Mouse (Mus musculus) intestine, embryonic 14.5 days (tissue): ENCODE measurements around the gene Cacng4. TPM values are rescaled to one million over a fixed set of nuclear protein-coding genes. Genes with fewer than 3 reads are reported as not detected.

ENCODE experiments used
- ATAC-seq: fragments of 200-750 bp; cut with Nextera tagmentation; replicated peaks from 2 replicates; pipeline ENCODE4 v1.8.0; 2017; ENCODE audit warnings: low read depth, moderate number of reproducible peaks, moderate TSS enrichment, moderate library complexity; ENCODE audit not compliant: low FRiP score, low TSS enrichment
- DNase-seq: peaks from one replicate; pipeline ENCODE4 v3.0.0-alpha.2; 2018; ENCODE audit warnings: low spot score
- H3K27ac ChIP-seq: fragments of 300-500 bp; sonication (generic); 2 replicates; pipeline ENCODE4 v1.5.1; 2014; ENCODE audit warnings: low read depth, mild to moderate bottlenecking, control low read depth
- H3K27me3 ChIP-seq: fragments of 300-500 bp; sonication (generic); replicated peaks from 2 replicates; pipeline ENCODE4 v1.6.1; 2014; ENCODE audit warnings: low read length, control low read depth; ENCODE audit not compliant: control insufficient read depth, insufficient read depth
- H3K36me3 ChIP-seq: fragments of 300-500 bp; sonication (generic); 2 replicates; pipeline ENCODE4 v1.6.1; 2014; ENCODE audit warnings: low read length, control low read depth; ENCODE audit not compliant: control insufficient read depth, insufficient read depth
- H3K4me1 ChIP-seq: fragments of 300-500 bp; sonication (generic); replicated peaks from 2 replicates; pipeline ENCODE4 v1.6.1; 2014; ENCODE audit warnings: low read length, control low read depth, mixed read lengths; ENCODE audit not compliant: control insufficient read depth, insufficient read depth
- H3K4me2 ChIP-seq: fragments of 300-500 bp; sonication (generic); 2 replicates; pipeline ENCODE4 v1.6.1; 2014; ENCODE audit warnings: low read length
- H3K4me3 ChIP-seq: fragments of 300-500 bp; sonication (generic); 2 replicates; pipeline ENCODE4 v1.5.1; 2014; ENCODE audit warnings: low read depth, low read length, control low read depth, mixed read lengths
- H3K9ac ChIP-seq: fragments of 300-500 bp; sonication (generic); 2 replicates; pipeline ENCODE4 v1.6.1; 2014; ENCODE audit warnings: mild to moderate bottlenecking, low read length
- H3K9me3 ChIP-seq: fragments of 300-500 bp; sonication (generic); 2 replicates; pipeline ENCODE4 v1.6.1; 2016; ENCODE audit warnings: low read length, control low read depth; ENCODE audit not compliant: control insufficient read depth
- WGBS: fragments of 180-500 bp; shearing (Covaris S2); extraction: QIAGEN DNeasy Blood & Tissue Kit; methylation state at CpG from one replicate; pipeline ENCODE4 v1.1.7; 2014; 5-methylcytosine and 5-hydroxymethylcytosine counted together
- polyA plus RNA-seq: library from polyadenylated mRNA; unstranded; fragments of >200 nt; fragmentation: Nextera tagmentation; extraction: Ambion mirVana; gene quantifications from 2 replicates; pipeline ENCODE4 v1.2.1, GENCODE M21; 2014

The Cacng4 gene
- polyA plus RNA-seq, 1 experiment from 2014 or later, result 7.7 TPM

GRCm38 (mm10) chr11:107783861-107784754 lies 10.2 kb downstream of the Cacng4 start:
- 79% methylated on average over 7 of the region's 8 CpGs for WGBS
- Histone ChIP-seq H3K4me2 (no peak overlapping the region), H3K4me1 (no peaks in the 10 kb centered on the region), H3K9ac (no peak overlapping the region), H3K27ac (no peak overlapping the region), H3K27me3 (no peaks in the 10 kb centered on the region), H3K9me3 (no peaks in the 10 kb centered on the region), H3K4me3 (no peak overlapping the region), H3K36me3 (no peaks in the 10 kb centered on the region)
- DNase-seq, result peak; percentile 70
- no peak for ATAC-seq

GRCm38 (mm10) chr11:107782591-107782990 lies 11.8 kb downstream of the Cacng4 start:
- Histone ChIP-seq H3K4me3 (no peak overlapping the region), H3K9me3 (no peaks in the 10 kb centered on the region), H3K4me1 (no peaks in the 10 kb centered on the region), H3K4me2 (no peak overlapping the region), H3K27me3 (no peaks in the 10 kb centered on the region), H3K36me3 (no peaks in the 10 kb centered on the region), H3K9ac (no peak overlapping the region), H3K27ac (no peak overlapping the region)
- WGBS, result 52% methylated on average over 5 of the region's 5 CpGs
- DNase-seq (no peak), ATAC-seq (no peak)

GRCm38 (mm10) chr11:107778859-107779258 lies 15.5 kb downstream of the Cacng4 start:
- H3K9me3 ChIP-seq, result no peaks in the 10 kb centered on the region
- H3K9ac ChIP-seq, result no peak overlapping the region
- no peaks in the 10 kb centered on the region for H3K36me3 ChIP-seq
- ATAC-seq (no peak), DNase-seq (no peak)
- no peaks in the 10 kb centered on the region; the same call in 1 of the 2 replicates for H3K4me1 ChIP-seq
- H3K4me2 ChIP-seq, result no peak overlapping the region
- no peak overlapping the region for H3K27ac ChIP-seq
- WGBS, result 87% methylated on average over 9 of the region's 9 CpGs
- no peaks in the 10 kb centered on the region for H3K27me3 ChIP-seq
- H3K4me3 ChIP-seq, result no peak overlapping the region

DNA sequence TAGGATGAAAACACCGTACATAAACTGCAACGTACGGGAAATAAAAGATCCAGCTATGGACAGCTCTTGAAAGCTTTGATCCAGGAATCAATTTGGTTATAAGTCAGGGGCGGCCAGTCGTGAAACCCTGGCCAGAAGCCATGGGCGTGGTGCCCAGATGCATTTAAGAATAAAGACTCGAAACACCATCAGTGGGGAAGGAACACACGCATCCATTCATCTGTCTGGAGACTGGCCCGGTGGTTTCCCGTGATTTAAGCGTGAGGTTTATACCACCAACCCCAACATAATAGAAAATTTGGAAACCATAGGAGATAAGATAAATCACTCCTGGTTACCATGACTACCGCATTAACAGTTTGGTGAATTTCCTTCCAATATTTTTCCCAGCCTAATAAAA lies 16.9 kb downstream of the Cacng4 start:
- Histone ChIP-seq H3K27me3 (no peaks in the 10 kb centered on the region), H3K27ac (no peak overlapping the region), H3K4me3 (no peak overlapping the region), H3K9ac (no peak overlapping the region), H3K4me2 (no peak overlapping the region), H3K36me3 (no peaks in the 10 kb centered on the region), H3K4me1 (no peaks in the 10 kb centered on the region; the same call in 1 of the 2 replicates), H3K9me3 (no peaks in the 10 kb centered on the region)
- no peak for ATAC-seq
- no peak for DNase-seq
- 70% methylated on average over 12 of the region's 12 CpGs for WGBS

DNA sequence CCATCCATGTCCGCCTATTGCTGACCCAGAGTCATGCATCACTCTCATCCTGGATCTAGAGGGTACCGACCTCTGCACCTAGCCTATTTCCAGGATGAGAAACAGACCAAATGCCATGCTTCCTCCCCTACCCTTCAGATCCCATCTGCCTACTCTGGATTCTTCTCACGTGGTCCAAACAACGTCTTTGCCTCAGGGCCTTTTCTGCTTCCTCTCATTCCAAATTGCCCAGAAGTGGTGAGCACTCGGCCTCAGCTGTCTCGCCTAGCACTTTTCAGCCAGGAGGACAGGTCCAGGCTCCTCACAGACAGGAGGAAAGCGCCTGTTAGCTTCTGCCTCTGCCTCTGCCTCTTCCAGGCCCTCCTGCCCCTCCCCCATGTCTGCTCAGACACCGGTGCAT lies 21.0 kb downstream of the Cacng4 start:
- no peak for ATAC-seq
- DNase-seq, result no peak
- no peaks in the 10 kb centered on the region for H3K9me3 ChIP-seq
- WGBS, result 47% methylated on average over 8 of the region's 8 CpGs
- no peak overlapping the region for H3K27ac ChIP-seq
- no peaks in the 10 kb centered on the region for H3K27me3 ChIP-seq
- H3K4me1 ChIP-seq, result no peaks in the 10 kb centered on the region; the same call in 1 of the 2 replicates
- no peak overlapping the region for H3K9ac ChIP-seq
- no peak overlapping the region for H3K4me2 ChIP-seq
- no peaks in the 10 kb centered on the region for H3K36me3 ChIP-seq
- no peak overlapping the region for H3K4me3 ChIP-seq

DNA sequence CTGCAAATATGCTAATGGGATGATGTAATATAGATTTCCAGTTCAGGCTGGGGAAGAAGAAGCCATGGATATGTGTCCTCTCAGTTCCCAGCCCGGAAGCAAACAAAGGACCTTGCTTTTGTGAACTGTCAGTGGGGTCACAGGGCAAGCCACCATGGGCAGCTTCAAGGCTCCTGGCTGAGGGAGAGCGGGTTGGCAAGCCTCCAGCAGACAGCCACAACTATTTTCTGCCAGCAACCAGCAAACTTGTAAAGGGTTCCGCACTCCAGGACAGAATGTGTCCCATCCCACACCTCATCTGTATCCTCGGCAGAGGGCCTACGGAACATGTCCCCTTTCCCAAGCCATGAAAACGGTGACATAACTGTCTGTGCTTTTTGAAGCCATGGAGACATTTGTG lies 22.4 kb downstream of the Cacng4 start:
- H3K9me3 ChIP-seq, result no peaks in the 10 kb centered on the region
- ATAC-seq (no peak), DNase-seq (no peak)
- H3K4me1 ChIP-seq, result no peaks in the 10 kb centered on the region
- H3K36me3 ChIP-seq, result no peaks in the 10 kb centered on the region
- no peak overlapping the region for H3K9ac ChIP-seq
- no peak overlapping the region for H3K4me2 ChIP-seq
- WGBS, result 76% methylated on average over 6 of the region's 6 CpGs
- no peaks in the 10 kb centered on the region for H3K27me3 ChIP-seq
- no peak overlapping the region for H3K27ac ChIP-seq
- no peak overlapping the region for H3K4me3 ChIP-seq

- 81% methylated on average over 8 of the region's 8 CpGs for WGBS
- no peak for ATAC-seq
- Histone ChIP-seq H3K27me3 (no peaks in the 10 kb centered on the region), H3K4me1 (0 out of 2 replicates have a peak, but pooled peaks cover under 1% of the 10 kb centered on the region), H3K9me3 (no peaks in the 10 kb centered on the region), H3K9ac (no peak overlapping the region), H3K4me3 (no peak overlapping the region), H3K27ac (no peak overlapping the region), H3K4me2 (no peak overlapping the region), H3K36me3 (no peaks in the 10 kb centered on the region)
- no peak for DNase-seq
Observed at GRCm38 (mm10) chr11:107768361-107768760, 26.0 kb downstream of the Cacng4 start.

DNA sequence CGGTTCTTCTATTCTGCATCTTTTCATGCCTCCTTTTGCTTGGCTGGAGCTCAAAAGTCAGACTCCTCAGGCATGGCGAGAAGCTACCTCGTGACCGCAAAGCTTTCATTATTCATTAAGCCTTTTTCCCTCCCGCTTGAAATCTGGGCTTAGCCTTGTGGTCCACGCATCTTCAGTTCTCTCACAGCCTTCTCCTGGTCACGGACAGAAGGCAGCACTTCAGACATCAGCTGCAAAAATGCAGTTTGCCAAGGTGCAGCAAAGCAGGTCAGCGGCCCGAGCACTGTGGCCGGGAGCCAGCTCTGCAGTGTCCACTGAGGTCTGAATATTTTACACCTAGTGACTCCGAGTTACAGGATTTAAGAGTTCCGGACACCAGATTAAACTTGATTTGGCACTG lies 27.4 kb downstream of the Cacng4 start:
- ATAC-seq, result no peak
- no peak for DNase-seq
- 89% methylated on average over 12 of the region's 12 CpGs for WGBS
- H3K9ac ChIP-seq, result no peak overlapping the region
- H3K4me3 ChIP-seq, result no peak overlapping the region
- no peak overlapping the region for H3K4me2 ChIP-seq
- no peaks in the 10 kb centered on the region for H3K27me3 ChIP-seq
- H3K27ac ChIP-seq, result no peak overlapping the region
- no peaks in the 10 kb centered on the region for H3K9me3 ChIP-seq
- no peaks in the 10 kb centered on the region for H3K36me3 ChIP-seq
- H3K4me1 ChIP-seq, result peaks cover 9% of the 10 kb centered on the region; the same call in 1 of the 2 replicates
